Mouse (Mus musculus): ENCODE measurements around the gene Wdr53. TPM values are rescaled to one million over a fixed set of nuclear protein-coding genes. Genes with fewer than 3 reads are reported as not detected.
"Not testable (repeated sequence)": the region's sequence is repeated elsewhere in the genome, so short reads cannot be mapped to it uniquely, and the experiment has no call there.

Gene Wdr53
- polyA plus RNA-seq, 1 experiment from 2014 or later = 20.4 TPM

- H3K27ac ChIP-seq (ENCODE audit: low read depth); H3K4me3 ChIP-seq (ENCODE audit: low read depth, low read length); H3K9me3 ChIP-seq (ENCODE audit: low read depth, low read length); H3K9ac ChIP-seq; H3K27me3 ChIP-seq (ENCODE audit: insufficient read depth, low read length); H3K36me3 ChIP-seq (ENCODE audit: insufficient read depth); H3K4me1 ChIP-seq (ENCODE audit: insufficient read depth); ATAC-seq (ENCODE audit: insufficient read depth); H3K4me2 ChIP-seq: not testable (repeated sequence)
- TF ChIP-seq CTCF (IDR thresholded peaks at IDR 0.05; ENCODE audit: low read depth) = peak; percentile 38; the same call in 1 of the 2 replicates
- DNase-seq = peak; percentile 49
- 91% methylated on average over 2 of the region's 2 CpGs for WGBS
Measured at GRCm38 (mm10) chr16:32264225-32264624, 17.2 kb downstream of the Wdr53 start.

- H3K9ac ChIP-seq = no peak within 1 kb of the TSS
- H3K36me3 ChIP-seq (ENCODE audit: insufficient read depth) = no peaks in the 10 kb centered on the region
- ATAC-seq (ENCODE audit: insufficient read depth) (no peak), DNase-seq (no peak)
- no peaks in the 10 kb centered on the region for H3K9me3 ChIP-seq (ENCODE audit: low read depth, low read length)
- WGBS = 81% methylated on average over 11 of the region's 11 CpGs
- no peak for TF ChIP-seq CTCF (IDR thresholded peaks at IDR 0.05; ENCODE audit: low read depth)
- H3K4me1 ChIP-seq (ENCODE audit: insufficient read depth) = no peaks in the 10 kb centered on the region
- H3K4me3 ChIP-seq (ENCODE audit: low read depth, low read length) = no peak within 1 kb of the TSS
- H3K27me3 ChIP-seq (ENCODE audit: insufficient read depth, low read length) = no peaks in the 10 kb centered on the region
- H3K27ac ChIP-seq (ENCODE audit: low read depth) = no peak within 1 kb of the TSS
- no peak within 1 kb of the TSS for H3K4me2 ChIP-seq
Measured at GRCm38 (mm10) chr16:32271291-32271690, 24.3 kb downstream of the Wdr53 start, which contains the start of gene Smco1. Smco1 (plus strand) TSS chr16:32271468.

GRCm38 (mm10) chr16:32273338-32273737 lies 26.3 kb downstream of the Wdr53 start:
- DNase-seq = peak; percentile 13
- H3K36me3 ChIP-seq (ENCODE audit: insufficient read depth) = no peaks in the 10 kb centered on the region
- no peaks in the 10 kb centered on the region for H3K9me3 ChIP-seq (ENCODE audit: low read depth, low read length)
- H3K27ac ChIP-seq (ENCODE audit: low read depth) = no peak overlapping the region
- peak; percentile 62 for TF ChIP-seq CTCF (IDR thresholded peaks at IDR 0.05; ENCODE audit: low read depth)
- WGBS = 49% methylated on average over 9 of the region's 9 CpGs
- no peak for ATAC-seq (ENCODE audit: insufficient read depth)
- no peaks in the 10 kb centered on the region for H3K4me1 ChIP-seq (ENCODE audit: insufficient read depth)
- no peak overlapping the region for H3K9ac ChIP-seq
- H3K4me2 ChIP-seq = no peak overlapping the region
- H3K4me3 ChIP-seq (ENCODE audit: low read depth, low read length) = no peak overlapping the region
- H3K27me3 ChIP-seq (ENCODE audit: insufficient read depth, low read length) = no peaks in the 10 kb centered on the region

DNA sequence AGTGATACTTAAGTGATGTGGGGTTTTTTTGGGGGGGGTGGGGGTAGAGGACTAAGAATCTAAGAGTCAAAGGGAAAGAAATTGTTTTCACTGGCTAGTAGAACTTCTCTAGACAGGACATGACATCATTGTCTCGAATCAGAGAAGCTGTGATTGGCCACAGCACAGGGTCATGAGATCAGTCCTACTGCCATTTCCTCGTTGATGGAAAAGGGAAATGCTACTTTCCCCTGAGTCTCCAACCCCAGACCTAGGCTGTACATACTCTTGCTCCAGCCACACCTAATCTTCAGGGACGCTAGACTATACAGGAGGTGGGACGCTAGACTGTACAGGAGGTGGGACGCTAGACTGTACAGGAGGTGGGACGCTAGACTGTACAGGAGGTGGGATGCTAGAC lies 28.0 kb downstream of the Wdr53 start:
- H3K9me3 ChIP-seq (ENCODE audit: low read depth, low read length) = peaks cover 1% of the 10 kb centered on the region; the same call in 1 of the 2 replicates
- no peak for ATAC-seq (ENCODE audit: insufficient read depth)
- DNase-seq = no peak

GRCm38 (mm10) chr16:32275830-32276229 lies 28.8 kb downstream of the Wdr53 start:
- Histone ChIP-seq H3K27me3 (ENCODE audit: insufficient read depth, low read length) (no peaks in the 10 kb centered on the region), H3K27ac (ENCODE audit: low read depth) (no peak overlapping the region), H3K4me2 (no peak overlapping the region), H3K9ac (no peak overlapping the region), H3K9me3 (ENCODE audit: low read depth, low read length) (peaks cover 5% of the 10 kb centered on the region; the same call in 1 of the 2 replicates), H3K4me3 (ENCODE audit: low read depth, low read length) (no peak overlapping the region), H3K4me1 (ENCODE audit: insufficient read depth) (no peaks in the 10 kb centered on the region), H3K36me3 (ENCODE audit: insufficient read depth) (peaks cover 11% of the 10 kb centered on the region)
- DNase-seq (no peak), ATAC-seq (ENCODE audit: insufficient read depth) (no peak)
- TF ChIP-seq CTCF (IDR thresholded peaks at IDR 0.05; ENCODE audit: low read depth) = no peak
- WGBS = 67% methylated on average over 1 of the region's 1 CpGs

More for the DNA sequence above, 28.0 kb downstream of the Wdr53 start:
- no peak overlapping the region for H3K9ac ChIP-seq
- 82% methylated on average over 6 of the region's 6 CpGs for WGBS
- H3K27ac ChIP-seq (ENCODE audit: low read depth) = no peak overlapping the region
- no peak overlapping the region for H3K4me3 ChIP-seq (ENCODE audit: low read depth, low read length)
- peaks cover 5% of the 10 kb centered on the region for H3K36me3 ChIP-seq (ENCODE audit: insufficient read depth)
- H3K27me3 ChIP-seq (ENCODE audit: insufficient read depth, low read length) = no peaks in the 10 kb centered on the region
- no peak for TF ChIP-seq CTCF (IDR thresholded peaks at IDR 0.05; ENCODE audit: low read depth)
- H3K4me2 ChIP-seq = no peak overlapping the region
- no peaks in the 10 kb centered on the region for H3K4me1 ChIP-seq (ENCODE audit: insufficient read depth)

DNA sequence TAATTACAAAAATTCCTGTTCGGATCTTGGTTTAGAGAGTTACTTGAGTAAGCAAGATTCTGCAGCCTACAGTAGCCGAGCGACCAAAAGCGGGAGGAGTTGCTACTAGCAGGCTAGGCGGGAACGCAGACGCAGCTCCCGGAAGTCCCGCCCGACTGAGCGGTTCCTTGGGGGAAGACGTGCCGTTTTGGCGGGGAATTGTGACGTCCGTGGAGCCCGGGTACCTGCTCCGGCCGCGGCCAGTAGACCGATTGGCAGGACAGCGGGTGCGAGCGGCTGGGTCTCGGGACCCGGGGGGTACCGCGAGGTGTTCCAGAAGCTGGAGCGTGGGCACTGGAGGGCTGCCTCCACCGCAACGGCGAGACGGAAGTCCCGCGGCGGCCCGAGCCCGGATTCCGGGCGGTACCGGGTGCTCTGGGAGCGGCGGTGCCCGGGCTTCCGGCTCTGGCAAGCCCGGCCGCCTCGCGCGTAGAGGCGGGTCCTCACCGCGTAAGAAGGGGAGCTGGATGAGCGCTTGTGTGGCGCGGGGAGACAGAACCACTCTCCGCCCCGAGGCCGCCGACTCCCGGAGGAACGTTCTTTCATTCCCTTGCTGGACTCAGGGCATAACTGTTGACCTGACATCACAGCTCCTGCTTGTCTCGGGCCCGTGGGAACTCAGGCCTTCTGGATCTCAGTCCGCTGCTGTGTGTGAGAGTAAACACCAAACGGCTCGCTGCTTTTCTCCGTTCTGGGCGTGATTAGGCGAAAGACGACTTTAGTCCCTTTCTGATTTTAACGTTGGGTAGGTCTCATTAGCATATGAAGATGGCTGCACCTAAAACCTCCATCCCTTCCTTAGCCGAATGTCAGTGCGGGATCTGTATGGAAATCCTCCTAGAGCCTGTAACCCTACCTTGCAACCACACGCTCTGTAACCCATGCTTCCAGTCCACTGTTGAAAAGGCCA lies 30.6 kb downstream of the Wdr53 start, which contains the start of gene Rnf168:
Rnf168 (plus strand) TSS at position 152 of the 949 bp plus-strand sequence.
- peak within 1 kb of the TSS; percentile 85 for H3K4me3 ChIP-seq (ENCODE audit: low read depth, low read length)
- peaks cover 5% of the 10 kb centered on the region; the same call in 1 of the 2 replicates for H3K9me3 ChIP-seq (ENCODE audit: low read depth, low read length)
- H3K36me3 ChIP-seq (ENCODE audit: insufficient read depth) = peaks cover 17% of the 10 kb centered on the region
- WGBS = under 1% methylated on average over 75 of the region's 75 CpGs
- ATAC-seq (ENCODE audit: insufficient read depth) (peak; percentile 96), DNase-seq (peak; percentile 96)
- TF ChIP-seq CTCF (IDR thresholded peaks at IDR 0.05; ENCODE audit: low read depth) = no peak
- H3K4me1 ChIP-seq (ENCODE audit: insufficient read depth) = 0 out of 2 replicates have a peak, but pooled peaks cover 4% of the 10 kb centered on the region
- no peaks in the 10 kb centered on the region for H3K27me3 ChIP-seq (ENCODE audit: insufficient read depth, low read length)
- peak within 1 kb of the TSS; percentile 61 for H3K4me2 ChIP-seq
- H3K9ac ChIP-seq = peak within 1 kb of the TSS; percentile 93
- peak within 1 kb of the TSS; percentile 98 for H3K27ac ChIP-seq (ENCODE audit: low read depth)

DNA sequence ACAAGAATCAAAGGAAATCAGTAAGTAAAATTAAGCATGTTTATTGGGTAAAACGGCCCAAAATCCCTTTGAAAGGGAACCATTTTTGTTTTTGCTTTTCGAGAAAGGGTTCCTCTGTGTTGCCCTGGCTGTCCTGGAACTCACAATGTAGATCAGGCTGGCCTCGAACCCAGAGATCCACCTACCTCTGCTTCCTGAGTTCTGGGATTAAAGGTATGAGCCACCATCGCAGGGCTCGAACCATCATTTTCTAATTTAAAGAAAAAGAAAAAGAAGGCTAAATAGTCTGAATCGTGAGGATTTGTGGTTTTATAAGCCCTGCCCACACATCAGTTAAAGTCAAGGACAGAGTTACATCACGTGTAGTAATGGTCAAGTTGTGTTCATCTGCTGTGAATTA lies 31.4 kb downstream of the Wdr53 start:
- Histone ChIP-seq H3K36me3 (ENCODE audit: insufficient read depth) (peaks cover 25% of the 10 kb centered on the region), H3K4me1 (ENCODE audit: insufficient read depth) (0 out of 2 replicates have a peak, but pooled peaks cover 4% of the 10 kb centered on the region), H3K27me3 (ENCODE audit: insufficient read depth, low read length) (no peaks in the 10 kb centered on the region), H3K9ac (peak overlapping the region; percentile 93), H3K4me2 (peak overlapping the region; percentile 61), H3K4me3 (ENCODE audit: low read depth, low read length) (peak overlapping the region; percentile 85), H3K27ac (ENCODE audit: low read depth) (no peak overlapping the region; the same call in 1 of the 2 replicates), H3K9me3 (ENCODE audit: low read depth, low read length) (peaks cover 5% of the 10 kb centered on the region; the same call in 1 of the 2 replicates)
- TF ChIP-seq CTCF (IDR thresholded peaks at IDR 0.05; ENCODE audit: low read depth) = no peak
- WGBS = 38% methylated on average over 7 of the region's 7 CpGs
- DNase-seq = peak; percentile 23
- no peak for ATAC-seq (ENCODE audit: insufficient read depth)

All from lung, embryonic 14.5 days (tissue).